Mouse (Mus musculus) hindbrain, embryonic 16.5 days (tissue): ENCODE measurements around the gene Kcnh4. TPM values are rescaled to one million over a fixed set of nuclear protein-coding genes. Genes with fewer than 3 reads are reported as not detected.
"Not testable (repeated sequence)": the region's sequence is repeated elsewhere in the genome, so short reads cannot be mapped to it uniquely, and the experiment has no call there.

Experiments
- ATAC-seq: fragments of 200-750 bp; cut with Nextera tagmentation; 2 replicates; pipeline ENCODE4 v1.8.0; 2017; ENCODE audit warnings: moderate TSS enrichment, moderate library complexity
- H3K27ac ChIP-seq: fragments of 300-500 bp; sonication (generic); 2 replicates; pipeline ENCODE4 v1.5.1; 2014; ENCODE audit warnings: low read depth, mild to moderate bottlenecking, control low read depth, low read length, moderate library complexity
- H3K27me3 ChIP-seq: fragments of 300-500 bp; sonication (generic); replicated peaks from 2 replicates; pipeline ENCODE4 v1.6.1; 2014; ENCODE audit warnings: low read length; ENCODE audit not compliant: control insufficient read depth, insufficient read depth
- H3K36me3 ChIP-seq: fragments of 300-500 bp; sonication (generic); 2 replicates; pipeline ENCODE4 v1.6.1; 2014; ENCODE audit warnings: mild to moderate bottlenecking, low read length, moderate library complexity, mixed read lengths; ENCODE audit not compliant: control insufficient read depth, insufficient read depth
- H3K4me1 ChIP-seq: fragments of 300-500 bp; sonication (generic); 2 replicates; pipeline ENCODE4 v1.6.1; 2014; ENCODE audit warnings: low read depth, low read length; ENCODE audit not compliant: control insufficient read depth, insufficient read depth
- H3K4me2 ChIP-seq: fragments of 300-500 bp; sonication (generic); 2 replicates; pipeline ENCODE4 v1.6.1; 2014; ENCODE audit warnings: mild to moderate bottlenecking, low read length, control low read depth, moderate library complexity
- H3K4me3 ChIP-seq: fragments of 300-500 bp; sonication (generic); 2 replicates; pipeline ENCODE4 v1.5.1; 2014; ENCODE audit warnings: mild to moderate bottlenecking, low read length, control low read depth, moderate library complexity
- H3K9ac ChIP-seq: fragments of 300-500 bp; sonication (generic); 2 replicates; pipeline ENCODE4 v1.6.1; 2014; ENCODE audit warnings: low read depth, mild to moderate bottlenecking, control low read depth, low read length, moderate library complexity
- H3K9me3 ChIP-seq: fragments of 300-500 bp; sonication (generic); 2 replicates; pipeline ENCODE4 v1.6.1; 2014; ENCODE audit warnings: mild to moderate bottlenecking, low read length, moderate library complexity; ENCODE audit not compliant: control insufficient read depth
- WGBS: fragments of 180-500 bp; shearing (Covaris S2); extraction: QIAGEN DNeasy Blood & Tissue Kit; methylation state at CpG from one replicate; pipeline ENCODE4 v1.1.7; 2014; 5-methylcytosine and 5-hydroxymethylcytosine counted together
- polyA plus RNA-seq: library from polyadenylated mRNA; unstranded; fragments of >200 nt; fragmentation: Nextera tagmentation; extraction: Ambion mirVana; gene quantifications from 2 replicates; pipeline ENCODE4 v1.2.1, GENCODE M21; 2015

Kcnh4 gene
- 8.9 and 10.0 TPM in 2 replicates for polyA plus RNA-seq

DNA sequence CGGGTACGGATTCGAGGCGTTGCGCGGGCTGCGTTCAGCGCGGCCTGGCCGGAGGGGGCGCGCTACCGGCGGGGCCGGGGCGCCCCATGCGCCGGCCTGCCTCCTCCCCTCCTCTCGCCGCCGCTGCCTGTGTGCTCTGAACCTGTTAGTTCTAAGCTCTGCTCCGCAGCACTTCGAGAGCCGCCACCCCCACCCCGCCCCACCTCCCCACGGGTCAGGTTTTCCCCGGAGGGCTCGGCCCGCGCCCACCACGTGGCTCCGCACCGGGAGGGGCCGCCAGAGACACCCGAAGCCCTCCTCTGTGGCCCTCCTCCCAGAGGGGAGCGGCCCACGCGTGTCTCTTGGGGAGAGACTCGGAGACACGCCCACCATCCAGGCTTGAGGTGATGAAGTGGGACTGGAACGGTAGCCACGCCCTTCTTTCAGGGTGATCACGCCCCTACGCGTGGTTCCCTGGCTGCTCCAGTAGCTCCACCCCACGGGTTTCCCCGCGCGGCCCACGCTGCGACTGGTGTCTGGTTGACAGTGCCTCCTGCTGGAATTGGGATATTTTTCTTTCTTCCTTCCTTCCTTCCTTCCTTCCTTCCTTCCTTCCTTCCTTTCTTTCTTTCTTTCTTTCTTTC is at the start of gene Kcnh4:
Gene Kcnh4, minus strand, starts transcription at position 332 of the 623 bp plus-strand sequence.
- Histone ChIP-seq H3K4me2 (peak within 1 kb of the TSS; percentile 81), H3K9me3 (no peaks in the 10 kb centered on the region), H3K9ac (peak within 1 kb of the TSS; percentile 75), H3K4me3 (peak within 1 kb of the TSS; percentile 68), H3K4me1 (peaks cover 12% of the 10 kb centered on the region), H3K27ac (peak within 1 kb of the TSS; percentile 67), H3K36me3 (peaks cover 8% of the 10 kb centered on the region), H3K27me3 (no peaks in the 10 kb centered on the region)
- WGBS, result under 1% methylated on average over 43 of the region's 51 CpGs
- ATAC-seq, result peak; percentile 71

DNA sequence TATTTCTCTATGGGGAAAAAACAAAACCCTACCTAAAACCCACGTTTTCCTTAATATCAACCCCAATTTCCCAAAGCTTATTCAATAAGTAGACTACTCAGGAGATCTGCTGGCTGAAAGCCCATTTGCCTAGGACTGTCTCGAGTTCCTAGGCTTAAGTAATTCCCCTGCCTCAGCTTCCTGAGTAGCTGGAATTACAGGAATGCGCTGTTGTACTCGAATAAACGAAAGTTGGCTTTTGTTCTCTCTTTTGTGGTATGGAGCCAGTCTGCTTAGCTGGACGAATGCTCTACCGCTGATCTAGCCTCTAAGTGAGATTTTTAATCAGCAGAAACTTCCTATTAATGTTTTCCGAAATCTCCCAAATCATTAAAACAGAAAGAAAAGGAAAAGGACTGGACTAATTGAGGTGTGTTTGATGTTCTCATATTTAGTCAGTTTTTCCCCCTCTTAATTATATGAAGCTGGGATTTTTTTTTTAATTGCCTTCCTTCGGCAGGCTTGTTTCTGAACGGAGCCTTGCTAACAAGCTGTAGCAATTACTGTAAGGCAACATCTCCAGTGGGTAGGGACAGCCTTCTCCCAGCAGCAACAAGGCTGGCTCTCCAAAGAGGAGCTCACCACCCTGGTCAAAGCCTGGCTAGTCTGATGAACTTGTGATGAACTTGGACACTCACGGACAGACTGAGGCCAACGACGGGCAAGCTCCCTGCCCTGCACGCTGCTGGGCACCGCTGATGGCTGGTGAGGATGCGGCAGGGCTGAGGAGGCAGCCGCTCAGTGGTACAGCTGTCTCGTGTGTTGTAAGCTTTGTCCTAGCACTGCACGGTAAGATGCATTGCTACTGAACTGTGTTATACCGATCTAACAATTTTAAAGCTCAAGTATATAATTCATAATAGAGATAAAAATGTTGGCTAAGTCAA is 46.9 kb upstream of the Kcnh4 start:
- Histone ChIP-seq H3K4me2 (no peak overlapping the region), H3K27ac (no peak overlapping the region), H3K4me3 (no peak overlapping the region), H3K9ac (no peak overlapping the region), H3K36me3 (peaks cover 18% of the 10 kb centered on the region; the same call in 1 of the 2 replicates), H3K27me3 (no peaks in the 10 kb centered on the region), H3K9me3 (no peaks in the 10 kb centered on the region), H3K4me1 (no peaks in the 10 kb centered on the region)
- WGBS, result 71% methylated on average over 20 of the region's 20 CpGs
- no peak for ATAC-seq

- no peak for ATAC-seq
- no peaks in the 10 kb centered on the region for H3K9me3 ChIP-seq
- H3K4me3 ChIP-seq, result no peak overlapping the region
- no peak overlapping the region for H3K4me2 ChIP-seq
- H3K27ac ChIP-seq, result no peak overlapping the region
- 87% methylated on average over 7 of the region's 7 CpGs for WGBS
- no peak overlapping the region for H3K9ac ChIP-seq
- peaks cover 23% of the 10 kb centered on the region; the same call in 1 of the 2 replicates for H3K36me3 ChIP-seq
- H3K4me1 ChIP-seq, result no peaks in the 10 kb centered on the region
- no peaks in the 10 kb centered on the region for H3K27me3 ChIP-seq
Observed at GRCm38 (mm10) chr11:100805535-100805934, 45.8 kb upstream of the Kcnh4 start.

DNA sequence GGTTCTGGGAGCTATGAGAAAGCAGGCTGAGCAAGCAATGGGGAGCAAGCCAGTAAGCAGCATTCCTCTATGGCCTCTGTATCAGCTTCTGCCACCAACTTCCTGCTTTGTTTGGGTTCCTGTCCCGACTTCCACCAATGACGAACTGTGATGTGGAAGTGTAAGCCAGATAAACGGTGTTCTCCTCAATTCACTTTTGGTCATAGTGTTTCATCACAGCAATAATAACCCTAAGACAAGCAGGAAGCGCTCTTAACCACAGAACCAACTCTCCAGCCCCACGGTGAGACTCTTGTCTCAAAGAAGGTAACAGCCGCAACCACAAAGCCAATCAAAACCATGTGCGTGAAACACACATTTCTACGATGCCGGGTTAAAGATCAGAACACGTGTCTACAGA is 44.7 kb upstream of the Kcnh4 start:
- H3K9me3 ChIP-seq, result no peaks in the 10 kb centered on the region
- WGBS, result 93% methylated on average over 10 of the region's 10 CpGs
- no peak for ATAC-seq
- H3K4me1 ChIP-seq, result no peaks in the 10 kb centered on the region
- H3K27me3 ChIP-seq, result no peaks in the 10 kb centered on the region
- no peak overlapping the region for H3K4me3 ChIP-seq
- no peak overlapping the region for H3K27ac ChIP-seq
- H3K4me2 ChIP-seq, result no peak overlapping the region
- H3K9ac ChIP-seq, result no peak overlapping the region
- peaks cover 23% of the 10 kb centered on the region; the same call in 1 of the 2 replicates for H3K36me3 ChIP-seq

- WGBS, result 55% methylated on average over 5 of the region's 5 CpGs
- Histone ChIP-seq H3K9ac (no peak overlapping the region), H3K27ac (no peak overlapping the region), H3K4me3 (no peak overlapping the region), H3K4me1 (no peaks in the 10 kb centered on the region), H3K36me3 (peaks cover 22% of the 10 kb centered on the region), H3K4me2 (no peak overlapping the region), H3K27me3 (no peaks in the 10 kb centered on the region), H3K9me3 (no peaks in the 10 kb centered on the region)
- no peak for ATAC-seq
Observed at GRCm38 (mm10) chr11:100799426-100799825, 39.7 kb upstream of the Kcnh4 start.

DNA sequence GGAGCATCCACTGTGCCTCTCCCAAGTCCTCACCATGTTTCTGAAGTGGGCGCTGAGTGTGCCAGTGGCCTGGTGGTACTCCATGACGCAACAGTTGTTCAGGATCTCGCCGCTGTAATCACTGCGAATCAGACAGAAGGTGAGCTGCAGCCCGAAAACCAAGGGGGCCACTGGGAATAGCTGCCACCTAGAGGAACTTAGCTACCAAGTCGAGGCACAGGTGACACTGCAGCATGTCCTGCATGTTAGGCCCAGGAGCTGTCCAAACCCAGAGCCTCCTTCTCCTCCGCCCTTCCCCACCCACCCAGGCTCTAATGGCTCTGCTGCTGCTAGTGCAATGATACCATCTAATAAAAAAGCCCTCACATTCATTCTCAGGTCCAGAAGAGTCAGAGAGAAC is 36.8 kb upstream of the Kcnh4 start:
- Histone ChIP-seq H3K9me3 (no peaks in the 10 kb centered on the region), H3K27me3 (no peaks in the 10 kb centered on the region), H3K27ac (no peak overlapping the region), H3K4me2 (no peak overlapping the region), H3K36me3 (peaks cover 5% of the 10 kb centered on the region), H3K9ac (no peak overlapping the region), H3K4me1 (no peaks in the 10 kb centered on the region), H3K4me3 (no peak overlapping the region)
- ATAC-seq, result no peak
- WGBS, result 71% methylated on average over 8 of the region's 8 CpGs

GRCm38 (mm10) chr11:100795386-100795785 is 35.6 kb upstream of the Kcnh4 start:
- no peak for ATAC-seq
- 96% methylated on average over 2 of the region's 2 CpGs for WGBS
- H3K4me3 ChIP-seq, result no peak overlapping the region

DNA sequence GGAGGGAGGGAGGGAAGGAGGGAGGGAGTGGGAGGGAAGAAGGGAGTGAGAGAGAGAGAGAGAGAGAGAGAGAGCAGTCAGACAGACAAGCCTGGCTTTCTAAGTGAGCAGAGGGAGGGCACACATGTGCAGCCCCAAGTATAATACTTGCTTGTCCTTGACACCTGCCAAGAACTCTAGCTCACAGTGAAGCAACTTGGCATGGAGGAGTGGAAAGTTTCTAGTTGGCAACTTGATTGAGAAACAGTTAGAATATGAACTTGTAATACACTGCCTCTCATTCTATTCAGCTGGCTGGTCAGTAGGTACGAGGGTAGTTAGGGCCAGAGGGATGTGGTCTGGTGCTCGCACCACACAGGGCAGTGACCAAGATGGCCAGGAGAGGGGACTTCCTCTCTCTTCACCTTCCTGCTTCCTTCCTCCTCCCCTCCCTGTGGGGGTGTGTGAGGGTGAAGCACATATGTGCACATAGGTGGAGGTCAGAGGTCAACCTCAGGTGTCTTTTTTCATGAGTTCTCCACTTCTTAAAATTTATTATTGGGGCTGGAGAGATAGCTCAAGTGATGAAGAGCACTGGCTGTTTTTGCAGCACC is 31.8 kb upstream of the Kcnh4 start:
- 75% methylated on average over 2 of the region's 2 CpGs for WGBS
- no peak for ATAC-seq
- peaks cover 11% of the 10 kb centered on the region; the same call in 1 of the 2 replicates for H3K36me3 ChIP-seq
- H3K4me3 ChIP-seq, result no peak overlapping the region
- no peaks in the 10 kb centered on the region for H3K9me3 ChIP-seq
- no peak overlapping the region for H3K4me2 ChIP-seq
- no peak overlapping the region for H3K27ac ChIP-seq
- H3K9ac ChIP-seq, result no peak overlapping the region
- no peaks in the 10 kb centered on the region for H3K27me3 ChIP-seq
- H3K4me1 ChIP-seq, result no peaks in the 10 kb centered on the region

More at GRCm38 (mm10) chr11:100795386-100795785, 35.6 kb upstream of the Kcnh4 start:
- H3K27me3 ChIP-seq, result no peaks in the 10 kb centered on the region
- no peak overlapping the region for H3K9ac ChIP-seq
- no peak overlapping the region for H3K27ac ChIP-seq
- no peaks in the 10 kb centered on the region; the same call in 1 of the 2 replicates for H3K36me3 ChIP-seq
- no peaks in the 10 kb centered on the region for H3K4me1 ChIP-seq
- no peaks in the 10 kb centered on the region for H3K9me3 ChIP-seq
- no peak overlapping the region for H3K4me2 ChIP-seq

- ATAC-seq, H3K4me1 ChIP-seq, H3K27me3 ChIP-seq, H3K4me3 ChIP-seq, H3K9ac ChIP-seq, H3K4me2 ChIP-seq, H3K27ac ChIP-seq, H3K9me3 ChIP-seq: not testable (repeated sequence)
- WGBS, result 76% methylated on average over 9 of the region's 9 CpGs
- peaks cover 11% of the 10 kb centered on the region; the same call in 1 of the 2 replicates for H3K36me3 ChIP-seq
Observed at GRCm38 (mm10) chr11:100790644-100791043, 30.9 kb upstream of the Kcnh4 start.
